Mouse (Mus musculus): ENCODE measurements around the gene Rasgef1b.

DNA sequence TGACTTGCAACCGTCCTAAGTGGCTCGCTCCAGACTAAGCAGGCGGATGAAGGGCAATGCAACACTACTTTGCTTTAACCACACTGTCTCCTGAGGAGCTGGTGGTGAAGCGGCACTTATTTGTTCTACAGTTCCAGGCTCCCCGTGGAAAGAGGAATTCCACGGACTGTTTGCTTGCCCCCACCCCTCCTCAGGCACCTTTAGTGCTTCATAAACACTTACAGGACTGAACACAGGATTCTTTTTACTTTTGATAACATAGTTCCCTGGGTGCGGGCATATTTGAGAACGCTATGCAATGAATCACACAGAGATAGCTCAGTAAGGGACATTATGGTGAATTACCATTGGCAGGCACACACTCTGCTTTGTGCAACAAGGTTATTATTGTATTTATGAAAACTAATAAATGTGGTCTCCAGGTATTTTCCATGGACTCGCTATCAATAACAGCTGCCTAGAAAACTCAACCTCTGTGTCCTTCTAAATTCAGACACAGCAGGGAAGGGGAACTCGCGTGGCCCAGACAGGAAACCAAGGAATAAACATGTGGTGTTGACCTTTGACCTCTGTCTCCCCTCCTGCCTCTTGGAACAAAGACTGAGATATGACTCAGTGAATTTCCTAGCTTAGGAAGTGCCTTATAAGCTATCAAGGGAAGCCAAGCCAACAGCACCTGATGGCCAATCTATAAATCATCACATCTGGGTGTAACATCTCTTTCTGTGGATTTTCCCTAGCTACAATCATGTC, 486.7 kb downstream of the Rasgef1b start:
- TF ChIP-seq CTCF (IDR thresholded peaks at IDR 0.05; ENCODE audit: insufficient read depth, low read length) (no peak), POLR2A (IDR thresholded peaks at IDR 0.05; ENCODE audit: borderline replicate concordance, extremely low read depth, low read depth, low read length) (no peak)
